Mouse (Mus musculus) heart, embryonic 13.5 days (tissue): ENCODE measurements around the gene Serp2. TPM values are rescaled to one million over a fixed set of nuclear protein-coding genes. Genes with fewer than 3 reads are reported as not detected.
A peak's percentile ranks its signal among the peaks of the same experiment; 100 is the strongest.

Experiments used
- ATAC-seq: fragments of 200-750 bp; cut with Nextera tagmentation; 2 replicates; pipeline ENCODE4 v1.8.0; 2017; ENCODE audit warnings: moderate TSS enrichment; ENCODE audit not compliant: insufficient number of reproducible peaks, low FRiP score, low TSS enrichment; ENCODE audit errors: extremely low read depth
- H3K27ac ChIP-seq: fragments of 300-500 bp; sonication (generic); replicated peaks from 2 replicates; pipeline ENCODE4 v1.5.1; 2015; ENCODE audit warnings: moderate library complexity, mild to moderate bottlenecking, inconsistent platforms
- H3K27me3 ChIP-seq: fragments of 300-500 bp; sonication (generic); replicated peaks from 2 replicates; pipeline ENCODE4 v1.6.1; 2015; ENCODE audit warnings: mild to moderate bottlenecking, inconsistent platforms
- H3K36me3 ChIP-seq: fragments of 300-500 bp; sonication (generic); 2 replicates; pipeline ENCODE4 v1.6.1; 2015; ENCODE audit warnings: mild to moderate bottlenecking, inconsistent platforms
- H3K4me1 ChIP-seq: fragments of 300-500 bp; sonication (generic); 2 replicates; pipeline ENCODE4 v1.6.1; 2015; ENCODE audit warnings: inconsistent platforms
- H3K4me2 ChIP-seq: fragments of 300-500 bp; sonication (generic); 2 replicates; pipeline ENCODE4 v1.6.1; 2015; ENCODE audit warnings: inconsistent platforms, mild to moderate bottlenecking, moderate library complexity
- H3K4me3 ChIP-seq: fragments of 300-500 bp; sonication (generic); 2 replicates; pipeline ENCODE4 v1.5.1; 2015; ENCODE audit warnings: moderate library complexity, mild to moderate bottlenecking, inconsistent platforms
- H3K9ac ChIP-seq: fragments of 300-500 bp; sonication (generic); 2 replicates; pipeline ENCODE4 v1.6.1; 2015; ENCODE audit warnings: inconsistent platforms, mild to moderate bottlenecking, moderate library complexity
- H3K9me3 ChIP-seq: fragments of 300-500 bp; sonication (generic); 2 replicates; pipeline ENCODE4 v1.6.1; 2016; ENCODE audit warnings: inconsistent platforms
- WGBS: fragments of 180-500 bp; shearing (Covaris S2); methylation state at CpG from one replicate; pipeline ENCODE4 v1.1.7; 2015; ENCODE audit warnings: mixed read lengths; 5-methylcytosine and 5-hydroxymethylcytosine counted together
- polyA plus RNA-seq: library from polyadenylated mRNA; unstranded; fragments of >200 nt; fragmentation: Nextera tagmentation; extraction: Ambion mirVana; gene quantifications from 2 replicates; pipeline ENCODE4 v1.2.1, GENCODE M21; 2015

Serp2 gene
- polyA plus RNA-seq, 1 experiment from 2014 or later: 12.2 TPM

DNA sequence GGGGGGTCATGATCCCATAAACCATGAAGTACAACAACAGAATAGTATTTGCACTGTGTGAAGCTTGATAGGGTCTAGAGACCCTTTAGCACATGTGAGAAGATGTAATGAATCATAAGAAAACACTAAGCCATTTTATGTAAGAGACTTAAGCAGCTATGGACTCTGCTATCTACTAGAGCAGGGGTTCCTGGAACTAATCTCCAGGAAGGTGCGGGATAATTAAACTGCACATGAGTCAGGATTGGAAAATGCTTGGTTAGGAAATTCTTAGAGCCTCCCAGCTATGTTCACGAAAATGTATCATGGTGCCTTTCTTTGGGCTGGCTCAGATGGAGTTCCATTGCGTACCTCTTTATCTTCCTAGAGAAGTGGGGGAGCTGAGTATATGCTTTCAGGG, 35.4 kb downstream of the Serp2 start:
- no peak for ATAC-seq
- no peaks in the 10 kb centered on the region for H3K9me3 ChIP-seq

DNA sequence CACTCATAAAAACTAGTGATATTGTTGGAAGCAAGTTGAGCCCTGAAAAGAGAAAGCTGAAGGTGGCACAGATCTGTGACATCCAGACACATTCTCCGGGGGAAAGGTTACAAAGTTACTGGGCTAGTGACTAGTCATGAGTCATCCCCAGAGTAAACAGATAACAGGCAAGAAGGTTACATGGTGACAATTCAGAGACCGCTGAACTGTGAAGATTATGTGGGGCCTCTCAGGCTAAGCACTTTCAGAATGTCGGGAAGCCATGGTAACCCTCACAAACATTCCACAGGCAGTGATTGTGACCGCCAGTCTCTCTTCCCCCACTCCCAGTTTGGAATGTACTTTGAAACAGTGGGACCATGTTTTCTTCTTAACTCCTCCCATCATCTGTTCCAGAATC, 36.1 kb downstream of the Serp2 start:
- Histone ChIP-seq H3K27ac (peak overlapping the region; percentile 24; the same call in 1 of the 2 replicates), H3K9me3 (no peaks in the 10 kb centered on the region), H3K9ac (no peak overlapping the region), H3K36me3 (no peaks in the 10 kb centered on the region), H3K4me3 (no peak overlapping the region), H3K27me3 (no peaks in the 10 kb centered on the region), H3K4me1 (peaks cover 46% of the 10 kb centered on the region), H3K4me2 (peak overlapping the region; percentile 14; the same call in 1 of the 2 replicates)
- 6% methylated on average over 4 of the region's 4 CpGs for WGBS
- ATAC-seq: peak; percentile 68; the same call in 1 of the 2 replicates

More for the DNA sequence above, 35.4 kb downstream of the Serp2 start:
- Histone ChIP-seq H3K27me3 (no peaks in the 10 kb centered on the region), H3K9ac (no peak overlapping the region), H3K4me1 (peaks cover 45% of the 10 kb centered on the region), H3K27ac (0 out of 2 replicates have a peak overlapping the region, but pooled peaks have one; percentile 24), H3K4me2 (no peak overlapping the region), H3K36me3 (no peaks in the 10 kb centered on the region), H3K4me3 (no peak overlapping the region)
- WGBS: 75% methylated on average over 3 of the region's 3 CpGs

DNA sequence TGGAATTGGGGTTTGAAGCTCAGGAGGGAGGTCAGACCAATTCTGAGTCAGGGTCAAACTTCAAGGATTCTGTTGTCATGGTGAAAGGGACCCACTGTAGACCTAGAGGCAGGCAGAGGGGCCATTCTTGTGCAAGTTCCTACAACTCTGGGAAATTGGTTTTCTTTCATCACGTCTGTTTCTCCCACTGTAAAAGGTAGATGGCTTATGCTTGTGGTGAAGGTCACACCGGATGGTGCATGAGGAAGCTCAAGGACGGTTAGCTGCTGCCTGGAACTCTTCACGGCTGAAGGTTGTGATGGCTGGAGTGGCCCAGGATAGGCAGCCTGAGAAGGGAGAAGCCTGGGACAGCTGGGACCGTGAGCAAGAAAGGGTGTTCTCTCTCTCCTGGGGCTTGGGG, 38.5 kb downstream of the Serp2 start:
- H3K9ac ChIP-seq: 0 out of 2 replicates have a peak overlapping the region, but pooled peaks have one; percentile 14
- H3K36me3 ChIP-seq: no peaks in the 10 kb centered on the region
- H3K4me2 ChIP-seq: no peak overlapping the region
- H3K4me3 ChIP-seq: no peak overlapping the region
- no peaks in the 10 kb centered on the region for H3K9me3 ChIP-seq
- H3K27ac ChIP-seq: no peak overlapping the region
- 56% methylated on average over 5 of the region's 5 CpGs for WGBS
- no peak for ATAC-seq
- H3K4me1 ChIP-seq: peaks cover 64% of the 10 kb centered on the region
- no peaks in the 10 kb centered on the region for H3K27me3 ChIP-seq

DNA sequence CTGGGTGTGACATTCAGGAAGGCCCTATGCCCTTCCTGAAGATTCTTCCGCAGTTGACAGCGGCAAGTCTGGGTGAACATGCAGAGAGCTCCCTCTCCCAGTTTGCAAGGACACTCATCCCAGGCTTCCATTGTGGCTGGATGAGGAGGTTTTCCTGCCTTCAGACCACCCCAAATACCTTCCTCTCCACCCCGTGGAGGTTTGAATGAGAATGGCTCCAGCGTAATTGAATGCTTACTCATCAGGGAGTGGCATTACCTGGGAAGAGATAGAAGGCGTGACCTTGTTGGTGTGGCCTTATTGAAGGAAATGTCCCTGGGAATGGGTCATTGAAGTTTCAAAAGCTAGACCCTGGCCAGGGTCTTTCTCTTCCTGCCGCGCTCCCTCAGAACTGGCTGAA, 41.1 kb downstream of the Serp2 start:
- no peak for ATAC-seq
- H3K9ac ChIP-seq: no peak overlapping the region

DNA sequence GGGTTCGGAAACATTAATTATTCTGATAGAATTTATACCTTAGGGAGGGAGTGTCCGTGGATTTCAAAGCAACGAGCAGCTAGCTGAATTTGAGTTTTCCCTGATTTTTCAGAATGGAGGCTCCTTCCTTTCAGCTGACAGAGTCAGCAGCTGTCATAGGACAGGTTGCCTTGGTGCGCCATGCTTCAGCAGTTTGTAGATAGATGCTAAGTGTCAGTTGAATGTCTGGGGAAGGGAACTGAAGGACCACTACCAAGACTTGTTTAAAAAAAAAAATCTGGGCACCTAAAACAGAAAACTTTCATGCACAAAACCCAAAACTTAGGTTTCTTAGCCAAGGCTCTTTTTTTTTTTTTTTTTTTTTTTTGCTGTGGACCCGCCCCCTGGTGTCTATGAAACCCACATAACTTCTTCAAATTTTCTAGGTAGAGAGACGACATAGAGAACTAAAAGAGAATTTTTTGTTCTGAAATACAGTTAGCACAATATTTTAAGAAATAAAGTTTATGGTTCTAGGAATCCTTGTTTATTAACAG, 42.6 kb downstream of the Serp2 start:
- WGBS: 47% methylated on average over 6 of the region's 6 CpGs
- Histone ChIP-seq H3K4me3 (no peak overlapping the region), H3K27ac (no peak overlapping the region), H3K4me1 (peaks cover 53% of the 10 kb centered on the region), H3K9me3 (no peaks in the 10 kb centered on the region), H3K4me2 (peak overlapping the region; percentile 27; the same call in 1 of the 2 replicates), H3K27me3 (no peaks in the 10 kb centered on the region), H3K36me3 (no peaks in the 10 kb centered on the region), H3K9ac (no peak overlapping the region)
- ATAC-seq: no peak

More for the DNA sequence above, 41.1 kb downstream of the Serp2 start:
- Histone ChIP-seq H3K4me1 (peaks cover 60% of the 10 kb centered on the region), H3K36me3 (no peaks in the 10 kb centered on the region), H3K27me3 (no peaks in the 10 kb centered on the region), H3K4me3 (no peak overlapping the region), H3K27ac (0 out of 2 replicates have a peak overlapping the region, but pooled peaks have one; percentile 38), H3K9me3 (no peaks in the 10 kb centered on the region), H3K4me2 (no peak overlapping the region)
- WGBS: 68% methylated on average over 7 of the region's 7 CpGs

DNA sequence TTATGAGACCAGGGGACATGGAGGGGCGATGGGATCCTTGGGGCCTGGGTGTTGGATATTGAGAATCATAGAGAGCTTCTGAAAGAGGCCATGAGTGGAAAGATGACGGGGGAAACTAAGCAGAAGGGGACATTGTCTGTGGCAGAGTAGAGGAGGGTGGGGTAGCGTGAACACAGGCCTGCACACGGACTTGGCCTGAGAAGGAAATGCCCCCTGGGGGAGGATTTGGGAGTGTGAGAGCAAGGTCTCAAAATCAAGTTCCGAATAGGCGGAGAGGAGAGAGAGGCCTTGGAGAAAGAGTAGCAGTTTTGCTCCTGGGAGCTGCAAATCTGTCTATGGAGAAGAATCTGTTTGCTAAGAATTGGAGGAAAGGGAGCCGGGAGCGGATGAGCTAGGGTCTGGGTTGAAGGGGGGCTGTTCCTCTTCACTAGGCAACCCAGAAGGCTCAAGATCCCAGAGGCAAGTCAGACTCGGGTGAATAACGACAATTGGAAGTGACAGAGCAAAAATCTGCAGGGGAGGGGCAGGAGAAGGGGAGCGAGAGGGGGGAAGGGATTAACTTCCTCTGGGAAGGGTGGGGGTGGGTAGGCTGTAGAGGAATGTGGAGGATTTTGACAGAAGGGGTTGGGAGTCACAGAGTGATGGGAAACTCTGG, 43.2 kb downstream of the Serp2 start:
- Histone ChIP-seq H3K27ac (peak overlapping the region; percentile 32; the same call in 1 of the 2 replicates), H3K9ac (peak overlapping the region; percentile 50), H3K36me3 (no peaks in the 10 kb centered on the region), H3K4me3 (no peak overlapping the region), H3K4me1 (peaks cover 52% of the 10 kb centered on the region), H3K9me3 (no peaks in the 10 kb centered on the region), H3K4me2 (peak overlapping the region; percentile 27), H3K27me3 (no peaks in the 10 kb centered on the region)
- no peak for ATAC-seq
- WGBS: 33% methylated on average over 11 of the region's 11 CpGs

DNA sequence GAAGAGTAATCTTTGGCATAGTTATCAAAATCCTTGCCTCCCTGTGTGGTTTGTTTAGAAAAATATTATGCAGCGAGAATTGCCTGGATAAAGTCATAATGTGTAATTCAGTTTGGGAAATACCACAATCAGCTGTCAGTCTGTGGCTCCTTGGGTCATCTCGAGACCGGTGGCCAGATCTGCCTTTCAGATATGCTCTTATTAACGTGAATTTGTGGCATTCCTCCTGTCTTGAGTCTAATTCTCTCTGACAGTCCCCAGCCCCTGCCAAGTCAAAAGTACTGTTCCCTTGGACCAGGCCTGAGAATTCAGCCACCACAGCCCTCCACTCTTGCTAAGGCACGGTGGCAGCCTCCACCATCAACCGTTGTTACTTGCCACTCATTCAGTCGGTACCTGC, 44.7 kb downstream of the Serp2 start:
- peaks cover 50% of the 10 kb centered on the region for H3K4me1 ChIP-seq
- H3K27me3 ChIP-seq: no peaks in the 10 kb centered on the region
- H3K36me3 ChIP-seq: peaks cover 14% of the 10 kb centered on the region
- no peak overlapping the region for H3K4me3 ChIP-seq
- no peak overlapping the region for H3K4me2 ChIP-seq
- H3K9ac ChIP-seq: no peak overlapping the region
- 66% methylated on average over 7 of the region's 7 CpGs for WGBS
- no peak overlapping the region for H3K27ac ChIP-seq
- ATAC-seq: no peak
- no peaks in the 10 kb centered on the region for H3K9me3 ChIP-seq

DNA sequence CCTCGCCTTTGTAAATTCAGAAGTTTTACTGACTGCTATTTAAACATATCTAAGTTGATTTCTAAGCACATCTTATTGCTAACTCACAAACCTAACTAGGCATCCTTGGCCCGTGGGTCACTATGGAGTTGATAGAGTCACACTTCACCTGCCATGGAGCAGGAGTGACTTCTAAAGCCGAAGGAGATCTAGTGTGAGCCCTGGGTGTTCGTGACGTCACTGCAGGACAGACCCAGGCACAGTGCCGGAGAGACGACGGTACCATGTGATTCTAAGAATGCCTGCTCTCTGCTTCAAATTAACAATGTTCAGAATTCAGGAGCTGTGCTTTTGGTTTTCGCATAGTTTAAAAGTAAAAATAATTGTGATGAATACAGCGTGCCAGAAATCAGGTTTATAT, 48.0 kb downstream of the Serp2 start:
- Histone ChIP-seq H3K27ac (0 out of 2 replicates have a peak overlapping the region, but pooled peaks have one; percentile 12), H3K4me3 (no peak overlapping the region), H3K4me1 (peaks cover 30% of the 10 kb centered on the region), H3K27me3 (no peaks in the 10 kb centered on the region), H3K36me3 (peaks cover 21% of the 10 kb centered on the region), H3K4me2 (no peak overlapping the region), H3K9ac (no peak overlapping the region), H3K9me3 (no peaks in the 10 kb centered on the region)
- WGBS: 66% methylated on average over 10 of the region's 10 CpGs
- ATAC-seq: no peak

DNA sequence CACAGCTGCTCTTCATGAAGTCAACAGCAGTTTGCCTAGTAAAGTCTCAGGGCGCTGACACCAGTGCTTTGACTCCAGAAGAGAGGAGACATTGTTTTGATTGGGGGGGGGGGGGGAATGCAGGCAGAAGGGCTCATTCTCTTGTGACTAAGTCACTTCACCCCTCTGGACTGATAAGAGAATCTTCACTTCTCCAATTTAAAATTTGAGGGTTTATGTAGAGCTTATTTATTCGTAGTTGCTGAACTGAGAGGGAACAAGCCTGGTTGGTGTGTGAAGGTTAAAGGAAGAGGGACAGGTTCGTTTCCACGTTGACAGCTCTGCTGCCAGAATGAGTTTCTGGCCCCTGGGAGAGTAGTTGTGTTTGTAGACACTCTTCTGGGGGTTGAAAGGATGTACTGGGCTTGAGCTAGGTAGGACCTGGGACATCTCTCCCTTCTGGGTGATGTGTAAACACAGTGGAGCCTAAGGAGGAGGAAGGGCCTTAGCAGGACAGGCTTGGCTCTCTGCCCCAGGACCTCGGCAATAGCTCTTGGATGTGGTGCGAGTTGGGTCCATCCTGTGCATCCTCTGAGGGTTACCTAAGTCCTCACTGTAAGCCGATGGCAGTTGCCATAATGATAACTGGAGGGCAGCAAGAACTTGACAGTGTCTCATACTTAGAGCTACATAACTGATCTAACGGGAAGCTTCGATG, 48.7 kb downstream of the Serp2 start:
- ATAC-seq: no peak
- Histone ChIP-seq H3K9me3 (no peaks in the 10 kb centered on the region), H3K9ac (no peak overlapping the region), H3K27ac (peak overlapping the region; percentile 53), H3K36me3 (peaks cover 21% of the 10 kb centered on the region), H3K4me3 (peak overlapping the region; percentile 75), H3K4me2 (peak overlapping the region; percentile 97), H3K27me3 (no peaks in the 10 kb centered on the region), H3K4me1 (peaks cover 28% of the 10 kb centered on the region)
- WGBS: 61% methylated on average over 9 of the region's 9 CpGs

DNA sequence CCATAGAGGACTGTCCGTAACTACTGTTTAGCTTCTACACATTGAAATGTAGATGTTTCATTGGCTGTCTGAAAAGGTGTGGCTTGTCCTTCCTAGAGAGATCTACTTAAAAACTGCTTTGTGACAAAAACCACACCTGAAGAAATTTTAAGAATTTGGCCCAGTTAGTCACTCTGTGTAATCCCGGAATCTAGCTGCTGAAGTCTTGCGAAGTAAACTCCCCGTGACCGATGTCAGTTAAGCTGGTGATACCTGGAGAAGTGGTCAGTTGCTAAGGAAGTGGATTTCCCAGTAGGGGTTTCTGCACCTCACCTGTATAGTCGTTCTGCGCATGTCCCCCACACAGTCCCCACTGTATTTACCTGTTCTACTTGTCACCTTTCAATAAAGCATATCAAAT, 49.3 kb downstream of the Serp2 start:
- H3K9ac ChIP-seq: peak overlapping the region; percentile 98

DNA sequence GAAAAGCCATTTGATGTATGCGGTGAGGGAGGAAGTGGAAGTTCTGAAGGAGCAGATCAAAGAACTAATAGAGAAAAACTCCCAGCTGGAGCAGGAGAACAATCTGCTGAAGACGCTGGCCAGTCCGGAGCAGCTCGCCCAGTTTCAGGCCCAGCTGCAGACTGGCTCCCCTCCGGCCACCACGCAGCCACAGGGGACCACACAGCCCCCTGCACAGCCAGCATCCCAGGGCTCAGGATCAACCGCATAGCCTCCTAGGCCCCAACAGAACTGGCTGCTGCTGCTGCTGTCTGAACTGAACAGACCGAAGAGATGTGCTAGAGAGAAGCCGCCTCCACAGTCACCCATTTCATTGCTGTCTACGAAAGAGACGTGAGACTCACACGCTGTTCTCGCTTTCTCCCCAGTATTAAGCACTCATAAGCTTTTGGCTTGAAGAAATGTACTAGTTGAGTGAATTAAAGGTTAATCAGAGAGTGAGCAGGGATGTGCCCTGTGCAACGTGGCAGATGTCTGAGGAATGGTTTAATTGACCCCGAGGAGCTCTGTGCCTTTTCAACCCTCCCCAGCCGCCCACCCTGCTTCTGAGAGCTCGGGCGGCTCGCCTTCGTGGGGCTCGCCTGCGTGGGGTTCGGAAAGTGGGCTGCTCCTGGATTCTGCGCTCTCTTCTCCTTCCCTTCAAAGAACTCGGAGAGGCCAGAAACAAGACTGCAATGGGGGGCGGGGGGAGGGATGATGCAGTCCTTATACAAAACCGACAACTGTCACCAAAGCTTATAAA, 50.1 kb downstream of the Serp2 start:
- peak overlapping the region; percentile 100 for H3K27ac ChIP-seq
- ATAC-seq: no peak
- peak overlapping the region; percentile 75 for H3K4me3 ChIP-seq
- peak overlapping the region; percentile 97 for H3K4me2 ChIP-seq
- H3K9me3 ChIP-seq: no peaks in the 10 kb centered on the region
- peaks cover 21% of the 10 kb centered on the region for H3K36me3 ChIP-seq
- H3K4me1 ChIP-seq: peaks cover 25% of the 10 kb centered on the region
- no peaks in the 10 kb centered on the region for H3K27me3 ChIP-seq
- WGBS: 47% methylated on average over 27 of the region's 27 CpGs
- peak overlapping the region; percentile 98 for H3K9ac ChIP-seq

More for the DNA sequence above, 49.3 kb downstream of the Serp2 start:
- H3K4me3 ChIP-seq: peak overlapping the region; percentile 75
- 85% methylated on average over 7 of the region's 7 CpGs for WGBS
- H3K27ac ChIP-seq: peak overlapping the region; percentile 100
- peaks cover 25% of the 10 kb centered on the region for H3K4me1 ChIP-seq
- H3K27me3 ChIP-seq: no peaks in the 10 kb centered on the region
- peaks cover 21% of the 10 kb centered on the region for H3K36me3 ChIP-seq
- peak overlapping the region; percentile 97 for H3K4me2 ChIP-seq
- ATAC-seq: no peak
- H3K9me3 ChIP-seq: no peaks in the 10 kb centered on the region
